Mouse (Mus musculus) liver, embryonic 14.5 days (tissue): ENCODE data around the gene Fip1l1.

Experiments used
- CTCF ChIP-seq: IDR thresholded peaks from 2 replicates; pipeline ENCODE4 v1.5.1; 2016; ENCODE audit warnings: antibody characterized with exemption, low read depth, control low read depth
- EP300 ChIP-seq: IDR thresholded peaks from 2 replicates; pipeline ENCODE4 v1.6.1; 2016; ENCODE audit warnings: antibody characterized with exemption, low read depth

GRCm38 (mm10) chr5:74593147-74593546 is 57.9 kb downstream of the Fip1l1 start:
- TF ChIP-seq CTCF, result no peak
- TF ChIP-seq EP300, result no peak
